Mouse (Mus musculus) G1E (cell line): ENCODE results near the gene Tmprss4.

Experiments used
- CTCF ChIP-seq: IDR thresholded peaks from 2 replicates; pipeline ENCODE4 v1.5.1; 2012; ENCODE audit warnings: low read depth, low read length, inconsistent platforms, mixed read lengths
- GATA2 ChIP-seq: IDR thresholded peaks from 2 replicates; pipeline ENCODE4 v1.6.1; 2012; ENCODE audit warnings: low read depth, low read length, inconsistent platforms, borderline replicate concordance

DNA sequence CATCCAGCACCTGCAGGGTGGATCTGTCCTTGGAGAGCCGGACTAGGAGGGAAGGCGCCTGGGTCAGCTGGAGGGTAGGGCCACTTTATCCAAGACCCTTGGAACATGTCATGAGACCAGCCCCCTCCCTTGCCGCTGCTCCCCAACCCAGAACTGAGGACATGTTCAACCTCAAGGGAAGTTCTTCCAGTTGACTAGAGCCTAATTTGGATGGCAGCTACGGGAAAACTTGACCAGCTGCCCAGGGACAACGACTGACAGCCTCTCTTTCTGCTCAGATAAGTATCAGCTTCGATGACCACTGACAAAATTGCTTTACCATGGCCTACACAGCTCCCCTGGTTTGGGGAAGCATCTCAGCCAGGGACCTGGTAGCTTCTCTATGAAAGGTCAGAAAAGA, 20.6 kb downstream of the Tmprss4 start:
- TF ChIP-seq CTCF (no peak), GATA2 (no peak)
